Mouse (Mus musculus) left cerebral cortex, postnatal 14 days (tissue): ENCODE data around the gene Vim. TPM values are rescaled to one million over a fixed set of nuclear protein-coding genes. Genes with fewer than 3 reads are reported as not detected.
"Not testable (repeated sequence)": the region's sequence is repeated elsewhere in the genome, so short reads cannot be mapped to it uniquely, and the experiment has no call there.

ENCODE experiments used
- DNase-seq, 2 experiments: peaks; one replicate each; pipeline ENCODE4 v3.0.0; 2021 to 2022; ENCODE audit warnings: low spot score in 2 of 2, mixed read lengths in 1 of 2
- intact Hi-C: fragments of 180-260 bp; cut with DNase I; formaldehyde crosslinking; loops from one replicate; pipeline ENCODE4 v1.15.1; 2025
- total RNA-seq, 2 experiments: library from RNA; stranded (reverse); gene quantifications; 2 replicates each; pipeline ENCODE4 v1.2.3; 2021

Gene Vim
- total RNA-seq, 2 experiments from 2014 or later, result 82.1 to 84.0 TPM

GRCm38 (mm10) chr2:13598166-13598565, 24.4 kb downstream of the Vim start:
- no peak for DNase-seq
- intact Hi-C loops, result loop anchor here (5.0 kb wide), 1 partner anchor 306 kb away; no protein-coding TSS in a partner anchor

- no peak for DNase-seq
- intact Hi-C loops, result no loop called here
Measured at GRCm38 (mm10) chr2:13603093-13603492, 29.4 kb downstream of the Vim start.

GRCm38 (mm10) chr2:13603636-13604035, 29.9 kb downstream of the Vim start:
- DNase-seq, intact Hi-C loops: not testable (repeated sequence)

- no peak for DNase-seq
- intact Hi-C loops, result no loop called here
Measured at GRCm38 (mm10) chr2:13630136-13630832, 56.6 kb downstream of the Vim start.

Other genes starting within 250 kb of the Vim start
- under 1 TPM; 0.36 to 0.48 TPM for gene Cubn, start 82.1 kb upstream of the Vim start, total RNA-seq
- 1 to 10 TPM; 5.0 to 6.3 TPM for gene Trdmt1, start 29.3 kb upstream of the Vim start, total RNA-seq
- 1 to 10 TPM in 1 of 2 experiments, under 1 TPM in 1; 0.40 to 1.1 TPM for gene St8sia6, start 220.1 kb downstream of the Vim start, total RNA-seq